Comparison of ENCODE assay signal across 9 mouse cellular contexts in genomic region chr1:172220414-172220813, GRCm38 (mm10). TPM values are rescaled to one million over a fixed set of nuclear protein-coding genes. Genes with fewer than 3 reads are reported as not detected.
DNase-seq lines count a peak whose midpoint lies in the region; ATAC-seq and TF ChIP-seq lines count a peak whose summit lies in the region.
"Had no signal": no experiment of that assay in that cellular context is flagged by ENCODE, and none has a peak within 500 bp of the region (broad histone marks: within the 10 kb centered on the region; RNA-seq: fewer than 3 reads in every experiment).

No protein-coding gene starts in this region.

- no peaks in the 10 kb centered on the region for H3K9me3 ChIP-seq in hindbrain, postnatal 0 days (ENCODE audit: low read length)
- H3K9me3 ChIP-seq in lung, embryonic 14.5 days (ENCODE audit: low read depth, low read length) = no peaks in the 10 kb centered on the region
- H3K9me3 ChIP-seq: liver, embryonic 13.5 days had no signal

- WGBS in hindbrain, postnatal 0 days = 21% methylated on average over 10 of the region's 10 CpGs
- 29% methylated on average over 10 of the region's 10 CpGs for WGBS in lung, embryonic 14.5 days

- ATAC-seq in Patski = peak; percentile 74
- peak; percentile 65 for ATAC-seq in hindbrain, postnatal 0 days
- ATAC-seq in lung, embryonic 14.5 days (ENCODE audit: insufficient read depth) = peak; percentile 57
- ATAC-seq in erythroblast, adult 5-6 weeks (replicated peaks; ENCODE audit: low FRiP score, poor library complexity, severe bottlenecking) = no peak

- H3K9ac ChIP-seq in hindbrain, postnatal 0 days (replicated peaks; ENCODE audit: low read length) = no peak overlapping the region
- no peak overlapping the region for H3K9ac ChIP-seq in lung, embryonic 14.5 days
- H3K9ac ChIP-seq: liver, embryonic 13.5 days had no signal

- CTCF ChIA-PET in Patski (lab: Charles Lee) = interaction anchor here (1.2 to 14.5 kb wide), 2 partner anchors 18 to 26 kb away, joined by 3 to 144 read pairs; no protein-coding TSS in a partner anchor

- H3K27me3 ChIP-seq in Patski = no peaks in the 10 kb centered on the region
- no peaks in the 10 kb centered on the region for H3K27me3 ChIP-seq in hindbrain, postnatal 0 days (ENCODE audit: insufficient read depth, low read length)
- no peaks in the 10 kb centered on the region for H3K27me3 ChIP-seq in lung, embryonic 14.5 days (ENCODE audit: insufficient read depth, low read length)
- H3K27me3 ChIP-seq: liver, embryonic 13.5 days had no signal

- TF ChIP-seq CTCF in Patski (IDR thresholded peaks at IDR 0.05) = no peak
- no peak; the same call in 1 of the 2 replicates for TF ChIP-seq CTCF in hindbrain, postnatal 0 days (IDR thresholded peaks at IDR 0.05; ENCODE audit: low read depth)
- no peak for TF ChIP-seq CTCF in lung, embryonic 14.5 days (IDR thresholded peaks at IDR 0.05; ENCODE audit: low read depth)

- POLR2A ChIA-PET in Patski (lab: Charles Lee) = interaction anchor here (0.8 to 1.8 kb wide), 3 partner anchors 15 to 16 kb away, joined by 3 to 7 read pairs (median 3); no protein-coding TSS in a partner anchor

- H3K4me2 ChIP-seq in hindbrain, postnatal 0 days (ENCODE audit: low read depth, low read length) = no peak overlapping the region
- 0 out of 2 replicates have a peak overlapping the region, but pooled peaks have one; percentile 29 for H3K4me2 ChIP-seq in lung, embryonic 14.5 days
- H3K4me2 ChIP-seq: liver, embryonic 13.5 days had no signal

- in situ Hi-C loops in Patski (cut with MboI; ENCODE audit: low pct_unique_long_range_greater_than_20kb) = no loop called here

- H3K36me3 ChIP-seq in hindbrain, postnatal 0 days (ENCODE audit: insufficient read depth, low read length) = no peaks in the 10 kb centered on the region
- no peaks in the 10 kb centered on the region for H3K36me3 ChIP-seq in lung, embryonic 14.5 days (ENCODE audit: insufficient read depth)
- H3K36me3 ChIP-seq: liver, embryonic 13.5 days had no signal

- DNase-seq in adrenal gland, adult (ENCODE audit: inconsistent age in 2 of 2, low spot score in 1 of 2) = peak; percentile 68 to 87
- DNase-seq in adrenal gland, postnatal 4 days (ENCODE audit: low spot score in 2 of 2) = no peak
- no peak for DNase-seq in Patski (ENCODE audit: low read depth, low spot score)
- peak; percentile 83 for DNase-seq in gastrocnemius, postnatal 25 days
- peak; percentile 81 for DNase-seq in hindbrain, postnatal 0 days (ENCODE audit: low spot score)
- DNase-seq in lung, embryonic 14.5 days = peak; percentile 92
- DNase-seq in yolk sac, embryonic 10.5 days (ENCODE audit: low spot score) = no peak
- DNase-seq: liver, embryonic 13.5 days had no signal

- H3K27ac ChIP-seq in hindbrain, postnatal 0 days = 0 out of 2 replicates have a peak overlapping the region, but pooled peaks have one; percentile 56
- peak overlapping the region; percentile 83 for H3K27ac ChIP-seq in lung, embryonic 14.5 days (ENCODE audit: low read depth)

- H3K4me1 ChIP-seq in hindbrain, postnatal 0 days (ENCODE audit: insufficient read depth, low read length) = 0 out of 2 replicates have a peak, but pooled peaks cover 3% of the 10 kb centered on the region
- H3K4me1 ChIP-seq in lung, embryonic 14.5 days (ENCODE audit: insufficient read depth) = peaks cover 29% of the 10 kb centered on the region

- H3K4me3 ChIP-seq in hindbrain, postnatal 0 days (ENCODE audit: low read length) = no peak overlapping the region
- H3K4me3 ChIP-seq in lung, embryonic 14.5 days (ENCODE audit: low read depth, low read length) = no peak overlapping the region
- H3K4me3 ChIP-seq: liver, embryonic 13.5 days had no signal

RNA-seq across cellular contexts. Expression of gene Casq1, which starts 0.7 kb away (rescaled TPM):
- total RNA-seq in adrenal gland, postnatal 4 days (2021) = 10 to 100 TPM; 15.7 to 51.9 TPM
- polyA plus RNA-seq in Patski (2021) = 4.2 TPM
- total RNA-seq in gastrocnemius, postnatal 25 days (2021) = 1,000 to 10,000 TPM; 5,450 to 5,866 TPM
- 0.78 and 2.4 TPM in 2 replicates for total RNA-seq in hindbrain, postnatal 0 days (2014; rRNA removed)
- 1.7 and 2.0 TPM in 2 replicates for polyA plus RNA-seq in hindbrain, postnatal 0 days (2015; fragmentation: Nextera tagmentation; extraction: Ambion mirVana)
- polyA plus RNA-seq in lung, embryonic 14.5 days (2014; fragmentation: Nextera tagmentation; extraction: Ambion mirVana) = 5.0 and 5.9 TPM in 2 replicates
- not detected in 2 replicates for total RNA-seq in erythroblast, adult 5-6 weeks (2015; ENCODE audit: low replicate concordance)
- not detected in 2 replicates for total RNA-seq in erythroblast, adult 5-6 weeks (2017; ENCODE audit: low replicate concordance)

RNA-seq across cellular contexts. Expression of gene Pea15a, which starts 13.8 kb away (rescaled TPM):
- total RNA-seq in adrenal gland, postnatal 4 days (2021) = 10 to 100 TPM; 92.5 to 94.7 TPM
- polyA plus RNA-seq in Patski (2021) = 723 TPM
- total RNA-seq in gastrocnemius, postnatal 25 days (2021) = 10 to 100 TPM; 32.6 to 33.3 TPM
- 289 and 309 TPM in 2 replicates for total RNA-seq in hindbrain, postnatal 0 days (2014; rRNA removed)
- 503 and 511 TPM in 2 replicates for polyA plus RNA-seq in hindbrain, postnatal 0 days (2015; fragmentation: Nextera tagmentation; extraction: Ambion mirVana)
- 128 and 140 TPM in 2 replicates for polyA plus RNA-seq in lung, embryonic 14.5 days (2014; fragmentation: Nextera tagmentation; extraction: Ambion mirVana)
- total RNA-seq in erythroblast, adult 5-6 weeks (2015; ENCODE audit: low replicate concordance) = 2.5 and 3.1 TPM in 2 replicates
- 2.6 and 5.4 TPM in 2 replicates for total RNA-seq in erythroblast, adult 5-6 weeks (2017; ENCODE audit: low replicate concordance)

RNA-seq across cellular contexts. Expression of gene Atp1a4, which starts 37.8 kb away (rescaled TPM):
- total RNA-seq in adrenal gland, postnatal 4 days (2021) = under 1 TPM; 0.39 to 0.45 TPM
- polyA plus RNA-seq in Patski (2021) = 0.06 TPM
- total RNA-seq in gastrocnemius, postnatal 25 days (2021) = under 1 TPM; 0.59 to 0.88 TPM
- total RNA-seq in hindbrain, postnatal 0 days (2014; rRNA removed) = 0.10 TPM in 1 of 2 replicates, not detected in the other
- polyA plus RNA-seq in hindbrain, postnatal 0 days (2015; fragmentation: Nextera tagmentation; extraction: Ambion mirVana) = 0.05 TPM in 1 of 2 replicates, not detected in the other
- polyA plus RNA-seq in lung, embryonic 14.5 days (2014; fragmentation: Nextera tagmentation; extraction: Ambion mirVana) = not detected in 2 replicates
- not detected in 2 replicates for total RNA-seq in erythroblast, adult 5-6 weeks (2015; ENCODE audit: low replicate concordance)
- not detected in 2 replicates for total RNA-seq in erythroblast, adult 5-6 weeks (2017; ENCODE audit: low replicate concordance)
- polyA plus RNA-seq: liver, embryonic 13.5 days had no signal

RNA-seq across cellular contexts. Expression of gene Igsf8, which starts 41.0 kb away (rescaled TPM):
- 10 to 100 TPM; 45.3 to 55.6 TPM for total RNA-seq in adrenal gland, postnatal 4 days (2021)
- 148 TPM for polyA plus RNA-seq in Patski (2021)
- 10 to 100 TPM in 1 of 2 experiments, 1 to 10 TPM in 1; 9.2 to 10.7 TPM for total RNA-seq in gastrocnemius, postnatal 25 days (2021)
- total RNA-seq in hindbrain, postnatal 0 days (2014; rRNA removed) = 136 and 150 TPM in 2 replicates
- 90.2 and 90.8 TPM in 2 replicates for polyA plus RNA-seq in hindbrain, postnatal 0 days (2015; fragmentation: Nextera tagmentation; extraction: Ambion mirVana)
- polyA plus RNA-seq in lung, embryonic 14.5 days (2014; fragmentation: Nextera tagmentation; extraction: Ambion mirVana) = 38.6 and 47.8 TPM in 2 replicates
- 1.3 and 6.7 TPM in 2 replicates for total RNA-seq in erythroblast, adult 5-6 weeks (2015; ENCODE audit: low replicate concordance)
- total RNA-seq in erythroblast, adult 5-6 weeks (2017; ENCODE audit: low replicate concordance) = 2.0 and 3.1 TPM in 2 replicates

Comparison
In these comparisons a context has a peak if more than half of its experiments do, and no peak if none do; other contexts are left out.
1. DNase-seq: peak in adrenal gland, adult (2 of 2), gastrocnemius, postnatal 25 days (single experiment), hindbrain, postnatal 0 days (single experiment) and lung, embryonic 14.5 days (single experiment); none in adrenal gland, postnatal 4 days (0 of 2), Patski (single experiment) and yolk sac, embryonic 10.5 days (single experiment).
2. RNA of gene Casq1, which starts 0.7 kb away (total RNA-seq): 5,450 to 5,866 TPM in gastrocnemius, postnatal 25 days; 15.7 to 51.9 TPM in adrenal gland, postnatal 4 days, 0.78 to 2.4 TPM in hindbrain, postnatal 0 days and not detected in erythroblast, adult 5-6 weeks; every median in the first group is over 100 times any median in the second.
3. RNA of gene Pea15a, which starts 13.8 kb away (total RNA-seq): 289 to 309 TPM in hindbrain, postnatal 0 days, 92.5 to 94.7 TPM in adrenal gland, postnatal 4 days and 32.6 to 33.3 TPM in gastrocnemius, postnatal 25 days; 2.5 to 5.4 TPM in erythroblast, adult 5-6 weeks; every median in the first group is over 4 times any median in the second.